Mouse (Mus musculus): ENCODE measurements around the gene 1700034J05Rik.

1700034J05Rik gene

GRCm38 (mm10) chr6:146926415-146926980 is 27.7 kb downstream of the 1700034J05Rik start:
- no peak for DNase-seq (ENCODE audit: low spot score)

DNA sequence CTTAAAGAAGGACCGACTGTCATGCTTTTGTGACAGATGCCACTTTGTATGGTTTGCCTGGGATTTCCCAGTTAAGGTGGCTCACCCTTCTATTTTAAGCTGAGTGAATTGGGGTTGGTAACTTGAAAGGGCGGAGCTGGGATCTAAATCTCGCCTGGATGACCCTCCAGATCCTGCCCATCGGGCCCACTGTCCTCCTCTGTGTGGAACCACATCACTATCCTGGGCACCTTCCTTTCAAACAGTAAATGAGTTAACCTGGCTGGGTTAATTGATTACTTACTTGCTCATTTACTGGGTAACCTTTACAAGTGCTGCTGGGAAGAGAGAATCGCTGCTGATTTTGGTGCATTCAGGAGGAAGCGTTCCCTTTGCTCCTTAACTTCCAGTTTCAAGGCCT is 35.9 kb downstream of the 1700034J05Rik start:
- no peak for DNase-seq (ENCODE audit: low spot score)

DNA sequence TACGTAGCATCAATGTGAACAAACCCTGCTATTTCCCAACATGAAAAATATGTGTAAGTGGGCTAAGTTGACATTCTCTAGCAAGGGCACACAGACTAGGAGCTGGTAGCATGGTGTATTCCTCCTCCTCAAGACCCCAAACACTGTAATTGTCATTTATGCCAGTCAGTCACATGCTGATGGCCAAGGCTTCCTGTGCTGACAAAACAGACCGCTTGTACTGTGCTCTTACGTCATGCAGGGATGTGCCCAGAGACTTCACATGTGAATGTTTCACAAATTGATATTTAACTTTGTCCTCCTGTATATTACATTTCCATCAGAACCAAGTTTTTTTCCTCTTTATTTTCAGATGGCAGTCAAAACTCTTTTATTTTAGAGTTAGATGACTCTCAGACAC is 36.8 kb downstream of the 1700034J05Rik start:
- DNase-seq (ENCODE audit: low spot score): no peak

DNA sequence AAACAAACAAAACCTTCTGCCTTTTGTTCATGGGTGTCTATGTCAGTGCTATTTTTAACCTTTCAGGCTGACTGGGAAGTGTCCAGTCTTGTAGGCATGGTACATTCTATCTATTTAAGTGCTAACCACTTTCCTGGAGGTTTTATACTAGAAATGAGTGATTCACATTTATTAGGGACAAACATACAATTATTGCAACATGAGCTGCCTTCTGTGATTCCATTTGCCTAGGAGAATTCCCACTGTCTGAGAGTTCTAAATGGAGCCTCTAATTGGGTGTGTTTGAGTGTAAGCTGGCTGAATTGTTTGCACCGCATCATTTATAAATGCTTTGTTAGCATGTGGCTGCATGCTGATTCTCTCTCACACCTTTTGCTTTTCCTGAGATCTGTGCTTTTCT is 38.4 kb downstream of the 1700034J05Rik start:
- DNase-seq (ENCODE audit: low spot score): no peak

DNA sequence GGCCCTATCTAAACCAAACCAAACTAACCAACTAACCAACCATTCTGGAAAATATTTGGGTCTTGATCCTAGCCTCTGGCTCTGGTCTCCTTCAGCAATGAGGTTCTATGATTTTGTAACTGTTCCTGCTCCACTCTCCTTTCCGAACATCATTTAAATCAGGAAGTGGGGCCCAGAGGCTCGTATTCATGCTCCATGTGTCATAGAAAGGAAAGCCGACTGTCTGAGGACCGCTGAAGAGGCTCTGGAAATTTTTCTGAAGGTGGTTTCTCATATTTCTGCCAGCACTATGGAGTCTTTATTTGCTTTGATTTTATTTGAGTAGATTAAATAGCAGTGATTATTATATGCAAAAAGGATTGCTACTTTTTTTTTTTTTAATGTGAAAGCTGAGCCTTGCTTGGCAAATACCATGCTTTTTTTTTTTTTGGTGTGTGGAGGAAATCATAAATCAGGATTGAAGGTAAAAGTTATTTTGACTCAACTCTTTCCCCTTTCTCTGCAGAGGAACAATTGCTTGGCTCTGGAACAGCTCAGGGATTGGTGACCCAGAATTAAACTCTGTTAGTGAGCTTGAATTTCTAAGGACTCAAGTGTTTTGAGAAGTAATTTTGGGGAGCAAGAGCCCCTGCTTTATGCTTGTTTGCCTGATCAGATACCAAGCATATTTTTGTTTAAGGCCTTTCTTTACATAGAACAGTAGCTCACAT is 40.6 kb downstream of the 1700034J05Rik start:
- no peak for DNase-seq (ENCODE audit: low spot score)

GRCm38 (mm10) chr6:146912835-146913488 is 41.3 kb downstream of the 1700034J05Rik start:
- no peak for DNase-seq (ENCODE audit: low spot score)

DNA sequence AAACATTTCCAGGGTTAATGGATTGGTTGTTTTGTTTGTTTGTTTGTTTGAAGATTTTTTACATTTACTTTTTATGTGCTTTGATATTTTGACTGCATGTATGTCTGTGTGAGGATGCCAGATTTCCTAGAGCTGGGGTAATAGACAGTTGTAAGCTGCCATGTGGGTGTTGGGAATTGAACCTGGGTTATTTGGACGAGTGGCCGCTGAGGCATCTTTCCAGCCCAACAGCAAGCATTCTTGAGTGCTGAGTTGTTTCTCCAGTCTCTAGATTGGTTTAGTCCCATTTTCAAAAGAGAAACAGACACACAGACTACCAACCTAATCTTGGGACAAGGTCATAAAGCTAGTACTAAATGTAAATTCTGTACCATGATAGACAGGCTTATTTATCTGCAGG is 43.4 kb downstream of the 1700034J05Rik start:
- DNase-seq (ENCODE audit: low spot score): no peak

DNA sequence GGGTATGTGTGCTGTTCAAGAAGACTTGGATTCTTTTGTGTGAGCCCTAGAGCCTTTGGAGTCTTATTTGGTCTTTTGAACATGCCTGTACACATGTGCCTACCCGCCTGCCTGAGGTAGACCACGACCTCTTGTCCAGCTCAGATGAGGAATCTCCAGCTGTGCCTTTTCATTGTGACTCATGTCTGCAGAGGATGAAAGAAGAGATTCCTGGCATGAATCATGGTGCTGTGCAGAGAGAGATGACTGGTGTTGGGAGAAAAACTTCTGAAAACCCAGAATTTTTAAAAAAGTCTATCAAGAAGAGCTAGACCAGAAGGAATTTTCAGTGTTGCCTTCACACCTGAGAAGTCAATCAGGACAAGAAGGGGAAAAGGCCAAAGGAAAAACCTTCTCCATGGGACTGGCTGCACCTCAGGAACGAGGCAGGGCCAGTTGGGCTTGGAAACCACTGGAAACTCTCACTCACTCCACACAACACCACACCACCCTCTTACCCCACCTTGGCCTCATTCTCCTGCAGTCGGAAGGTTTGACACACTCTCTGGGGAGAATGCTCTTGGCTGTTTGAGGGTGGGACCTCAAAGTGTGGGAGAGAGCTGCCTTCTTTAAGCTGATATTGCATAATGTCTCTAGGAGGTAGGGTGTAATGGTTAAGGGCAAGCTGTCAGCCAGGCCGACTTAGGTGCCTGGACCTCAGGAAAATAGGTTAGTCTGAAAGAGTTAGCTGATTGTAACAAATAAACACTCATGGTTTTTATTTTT is 44.3 kb downstream of the 1700034J05Rik start:
- no peak for DNase-seq (ENCODE audit: low spot score)

- no peak for DNase-seq (ENCODE audit: low spot score)
Measured at GRCm38 (mm10) chr6:146908801-146909200, 45.4 kb downstream of the 1700034J05Rik start.

- DNase-seq (ENCODE audit: low spot score): no peak
Measured at GRCm38 (mm10) chr6:146907795-146908190, 46.4 kb downstream of the 1700034J05Rik start.

DNA sequence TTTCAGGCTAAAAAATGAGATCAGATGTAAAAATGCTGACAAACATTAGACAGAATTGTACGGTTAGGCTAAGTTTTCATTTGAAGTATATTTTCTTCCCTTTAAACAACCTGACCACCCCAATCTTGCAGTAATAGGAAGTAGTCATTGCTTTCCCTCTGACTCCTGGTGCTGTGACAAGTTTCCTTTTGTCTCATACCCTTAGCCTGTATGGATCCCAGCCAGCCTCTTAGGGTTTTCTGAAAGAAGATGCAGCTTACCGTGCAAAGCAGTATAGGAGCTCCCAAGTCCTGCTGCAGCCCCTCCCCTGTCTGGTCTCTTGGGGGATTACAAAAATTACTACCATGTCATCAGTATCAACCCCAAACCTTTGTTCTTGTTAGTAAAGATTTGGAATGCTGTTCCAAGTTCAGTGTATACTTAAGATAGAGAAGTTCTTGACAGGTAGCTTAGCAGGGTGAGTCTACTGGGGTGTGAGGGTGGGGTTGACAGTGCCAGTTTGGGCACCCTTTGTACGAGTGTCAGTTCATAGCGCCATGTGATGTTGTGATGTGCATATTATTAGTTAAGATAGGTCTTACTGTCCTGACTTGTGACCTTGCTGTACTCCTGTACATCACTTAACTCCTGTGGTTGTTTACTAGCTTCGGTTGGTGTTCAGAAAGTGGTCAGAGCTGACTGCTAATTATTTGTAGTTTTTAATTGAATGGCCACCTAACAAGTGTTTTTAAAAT is 47.0 kb downstream of the 1700034J05Rik start:
- no peak for DNase-seq (ENCODE audit: low spot score)

GRCm38 (mm10) chr6:146906000-146906786 is 48.0 kb downstream of the 1700034J05Rik start:
- DNase-seq (ENCODE audit: low spot score): no peak

- DNase-seq (ENCODE audit: low spot score): no peak
Measured at GRCm38 (mm10) chr6:146904707-146905106, 49.5 kb downstream of the 1700034J05Rik start.

GRCm38 (mm10) chr6:146903632-146904031 is 50.6 kb downstream of the 1700034J05Rik start:
- DNase-seq (ENCODE audit: low spot score): no peak

GRCm38 (mm10) chr6:146901929-146902328 is 52.3 kb downstream of the 1700034J05Rik start:
- DNase-seq (ENCODE audit: low spot score): no peak
